Mouse (Mus musculus) forebrain, embryonic 14.5 days (tissue): Measurements from ENCODE around the gene Mrps27. TPM values are rescaled to one million over a fixed set of nuclear protein-coding genes. Genes with fewer than 3 reads are reported as not detected.

Experiments
- ATAC-seq: fragments of 200-750 bp; cut with Nextera tagmentation; 2 replicates; pipeline ENCODE4 v1.8.0; 2017; ENCODE audit warnings: mild to moderate bottlenecking, moderate library complexity
- DNase-seq: peaks from one replicate; pipeline ENCODE4 v3.0.0-alpha.2; 2015; ENCODE audit warnings: low spot score
- H3K27ac ChIP-seq: fragments of 300-500 bp; sonication (generic); 2 replicates; pipeline ENCODE4 v1.5.1; 2014; ENCODE audit warnings: low read depth, mild to moderate bottlenecking, control low read depth, low read length, moderate library complexity
- H3K27me3 ChIP-seq: fragments of 300-500 bp; sonication (generic); replicated peaks from 2 replicates; pipeline ENCODE4 v1.6.1; 2014; ENCODE audit warnings: low read length, control low read depth, mixed read lengths; ENCODE audit not compliant: control insufficient read depth, insufficient read depth
- H3K36me3 ChIP-seq: fragments of 300-500 bp; sonication (generic); 2 replicates; pipeline ENCODE4 v1.6.1; 2014; ENCODE audit warnings: low read length, control low read depth; ENCODE audit not compliant: control insufficient read depth, insufficient read depth
- H3K4me1 ChIP-seq: fragments of 300-500 bp; sonication (generic); 2 replicates; pipeline ENCODE4 v1.6.1; 2014; ENCODE audit warnings: antibody characterized with exemption, low read length, control low read depth; ENCODE audit not compliant: control insufficient read depth, insufficient read depth
- H3K4me2 ChIP-seq: fragments of 300-500 bp; sonication (generic); 2 replicates; pipeline ENCODE4 v1.6.1; 2014; ENCODE audit warnings: mild to moderate bottlenecking, control low read depth, low read length
- H3K4me3 ChIP-seq: fragments of 300-500 bp; sonication (generic); 2 replicates; pipeline ENCODE4 v1.5.1; 2014; ENCODE audit warnings: low read depth, low read length, control low read depth
- H3K9ac ChIP-seq: fragments of 300-500 bp; sonication (generic); 2 replicates; pipeline ENCODE4 v1.6.1; 2014; ENCODE audit warnings: mild to moderate bottlenecking, low read length, control low read depth, moderate library complexity
- H3K9me3 ChIP-seq: fragments of 300-500 bp; sonication (generic); replicated peaks from 2 replicates; pipeline ENCODE4 v1.6.1; 2016; ENCODE audit warnings: low read length, control low read depth, mixed read lengths; ENCODE audit not compliant: control insufficient read depth
- WGBS: fragments of 180-500 bp; shearing (Covaris S2); extraction: QIAGEN DNeasy Blood & Tissue Kit; methylation state at CpG from one replicate; pipeline ENCODE4 v1.1.7; 2014; 5-methylcytosine and 5-hydroxymethylcytosine counted together
- polyA plus RNA-seq: library from polyadenylated mRNA; unstranded; fragments of >200 nt; fragmentation: Nextera tagmentation; extraction: Ambion mirVana; gene quantifications from 2 replicates; pipeline ENCODE4 v1.2.1, GENCODE M21; 2014

Mrps27 gene
- polyA plus RNA-seq: 45.6 and 48.0 TPM in 2 replicates

GRCm38 (mm10) chr13:99344599-99345575 lies at the start of gene Mrps27, which contains the start of gene Ptcd2:
Gene Mrps27 (plus strand): TSS chr13:99344786.
Gene Ptcd2 (minus strand): TSS chr13:99344705.
- Histone ChIP-seq H3K27ac (peak within 1 kb of the TSS; percentile 85), H3K36me3 (peaks cover 38% of the 10 kb centered on the region), H3K9ac (peak within 1 kb of the TSS; percentile 89), H3K4me2 (peak within 1 kb of the TSS; percentile 72), H3K4me3 (peak within 1 kb of the TSS; percentile 76), H3K4me1 (peaks cover 11% of the 10 kb centered on the region), H3K9me3 (no peaks in the 10 kb centered on the region), H3K27me3 (no peaks in the 10 kb centered on the region)
- DNase-seq (peak; percentile 97), ATAC-seq (peak; percentile 99)
- WGBS: 3% methylated on average over 36 of the region's 39 CpGs

- no peak for DNase-seq
- Histone ChIP-seq H3K4me2 (no peak overlapping the region), H3K9ac (no peak overlapping the region), H3K4me3 (no peak overlapping the region), H3K27ac (no peak overlapping the region), H3K27me3 (no peaks in the 10 kb centered on the region), H3K36me3 (no peaks in the 10 kb centered on the region), H3K9me3 (no peaks in the 10 kb centered on the region), H3K4me1 (no peaks in the 10 kb centered on the region)
- no peak for ATAC-seq
- 76% methylated on average over 5 of the region's 5 CpGs for WGBS
Observed at GRCm38 (mm10) chr13:99299921-99300320, 44.7 kb upstream of the Mrps27 start.

GRCm38 (mm10) chr13:99303846-99304245 lies 40.7 kb upstream of the Mrps27 start:
- no peaks in the 10 kb centered on the region for H3K4me1 ChIP-seq
- H3K9me3 ChIP-seq: no peaks in the 10 kb centered on the region
- WGBS: 53% methylated on average over 5 of the region's 5 CpGs
- no peak overlapping the region for H3K4me2 ChIP-seq
- no peaks in the 10 kb centered on the region for H3K36me3 ChIP-seq
- no peak overlapping the region for H3K4me3 ChIP-seq
- peak; percentile 68 for DNase-seq
- ATAC-seq: no peak
- H3K27me3 ChIP-seq: no peaks in the 10 kb centered on the region
- no peak overlapping the region for H3K9ac ChIP-seq
- H3K27ac ChIP-seq: no peak overlapping the region

GRCm38 (mm10) chr13:99304365-99304764 lies 40.2 kb upstream of the Mrps27 start:
- Histone ChIP-seq H3K36me3 (no peaks in the 10 kb centered on the region), H3K9ac (no peak overlapping the region), H3K27ac (no peak overlapping the region), H3K4me2 (no peak overlapping the region), H3K4me3 (no peak overlapping the region), H3K4me1 (no peaks in the 10 kb centered on the region), H3K9me3 (no peaks in the 10 kb centered on the region), H3K27me3 (no peaks in the 10 kb centered on the region)
- 64% methylated on average over 11 of the region's 11 CpGs for WGBS
- DNase-seq (no peak), ATAC-seq (no peak)

GRCm38 (mm10) chr13:99305186-99305585 lies 39.4 kb upstream of the Mrps27 start:
- Histone ChIP-seq H3K4me3 (no peak overlapping the region), H3K9me3 (no peaks in the 10 kb centered on the region), H3K27me3 (no peaks in the 10 kb centered on the region), H3K27ac (no peak overlapping the region), H3K36me3 (no peaks in the 10 kb centered on the region), H3K4me1 (no peaks in the 10 kb centered on the region), H3K4me2 (no peak overlapping the region), H3K9ac (no peak overlapping the region)
- DNase-seq (no peak), ATAC-seq (no peak)
- WGBS: 79% methylated on average over 1 of the region's 1 CpGs

- ATAC-seq: no peak
- H3K4me2 ChIP-seq: no peak overlapping the region
- no peak overlapping the region for H3K4me3 ChIP-seq
- H3K9me3 ChIP-seq: no peaks in the 10 kb centered on the region
- H3K27me3 ChIP-seq: no peaks in the 10 kb centered on the region
- H3K4me1 ChIP-seq: no peaks in the 10 kb centered on the region
- DNase-seq: no peak
- H3K27ac ChIP-seq: no peak overlapping the region
- H3K36me3 ChIP-seq: no peaks in the 10 kb centered on the region
- WGBS: 93% methylated on average over 8 of the region's 8 CpGs
- no peak overlapping the region for H3K9ac ChIP-seq
Observed at GRCm38 (mm10) chr13:99306164-99306563, 38.4 kb upstream of the Mrps27 start.

- DNase-seq (no peak), ATAC-seq (no peak)
- 88% methylated on average over 5 of the region's 5 CpGs for WGBS
- H3K9ac ChIP-seq: no peak overlapping the region
- no peak overlapping the region for H3K4me2 ChIP-seq
- H3K27me3 ChIP-seq: no peaks in the 10 kb centered on the region
- H3K4me1 ChIP-seq: no peaks in the 10 kb centered on the region
- H3K4me3 ChIP-seq: no peak overlapping the region
- H3K9me3 ChIP-seq: no peaks in the 10 kb centered on the region
- no peaks in the 10 kb centered on the region for H3K36me3 ChIP-seq
- no peak overlapping the region for H3K27ac ChIP-seq
Observed at GRCm38 (mm10) chr13:99307930-99308359, 36.6 kb upstream of the Mrps27 start.

GRCm38 (mm10) chr13:99308393-99308792 lies 36.2 kb upstream of the Mrps27 start:
- DNase-seq (no peak), ATAC-seq (no peak)
- H3K36me3 ChIP-seq: no peaks in the 10 kb centered on the region
- WGBS: 84% methylated on average over 8 of the region's 8 CpGs
- H3K27ac ChIP-seq: no peak overlapping the region
- no peak overlapping the region for H3K9ac ChIP-seq
- H3K27me3 ChIP-seq: no peaks in the 10 kb centered on the region
- no peak overlapping the region for H3K4me2 ChIP-seq
- no peaks in the 10 kb centered on the region for H3K4me1 ChIP-seq
- no peak overlapping the region for H3K4me3 ChIP-seq
- H3K9me3 ChIP-seq: no peaks in the 10 kb centered on the region

GRCm38 (mm10) chr13:99314098-99314497 lies 30.5 kb upstream of the Mrps27 start:
- no peak for ATAC-seq

More at GRCm38 (mm10) chr13:99314098-99314497, 30.5 kb upstream of the Mrps27 start:
- Histone ChIP-seq H3K9me3 (no peaks in the 10 kb centered on the region), H3K4me2 (no peak overlapping the region), H3K4me1 (no peaks in the 10 kb centered on the region), H3K9ac (no peak overlapping the region), H3K4me3 (no peak overlapping the region), H3K36me3 (peaks cover 6% of the 10 kb centered on the region), H3K27me3 (no peaks in the 10 kb centered on the region), H3K27ac (no peak overlapping the region)
- 90% methylated on average over 5 of the region's 5 CpGs for WGBS
- DNase-seq: no peak
